Mouse (Mus musculus) brain, embryonic 14.5 days (tissue): ENCODE data around the gene Rpl7a.

Source experiments
- CTCF ChIP-seq: fragments of 200-500 bp; IDR thresholded peaks from 2 replicates; pipeline ENCODE4 v1.5.1; 2012; ENCODE audit warnings: inconsistent platforms, mild to moderate bottlenecking, moderate library complexity, borderline replicate concordance; ENCODE audit not compliant: insufficient read depth, insufficient read length; ENCODE audit errors: extremely low read depth
- POLR2A ChIP-seq: fragments of 200-500 bp; IDR thresholded peaks from 2 replicates; pipeline ENCODE4 v1.6.1; 2012; ENCODE audit warnings: mild to moderate bottlenecking, inconsistent platforms, borderline replicate concordance; ENCODE audit not compliant: poor library complexity, insufficient read depth, insufficient read length, severe bottlenecking; ENCODE audit errors: extremely low read depth

DNA sequence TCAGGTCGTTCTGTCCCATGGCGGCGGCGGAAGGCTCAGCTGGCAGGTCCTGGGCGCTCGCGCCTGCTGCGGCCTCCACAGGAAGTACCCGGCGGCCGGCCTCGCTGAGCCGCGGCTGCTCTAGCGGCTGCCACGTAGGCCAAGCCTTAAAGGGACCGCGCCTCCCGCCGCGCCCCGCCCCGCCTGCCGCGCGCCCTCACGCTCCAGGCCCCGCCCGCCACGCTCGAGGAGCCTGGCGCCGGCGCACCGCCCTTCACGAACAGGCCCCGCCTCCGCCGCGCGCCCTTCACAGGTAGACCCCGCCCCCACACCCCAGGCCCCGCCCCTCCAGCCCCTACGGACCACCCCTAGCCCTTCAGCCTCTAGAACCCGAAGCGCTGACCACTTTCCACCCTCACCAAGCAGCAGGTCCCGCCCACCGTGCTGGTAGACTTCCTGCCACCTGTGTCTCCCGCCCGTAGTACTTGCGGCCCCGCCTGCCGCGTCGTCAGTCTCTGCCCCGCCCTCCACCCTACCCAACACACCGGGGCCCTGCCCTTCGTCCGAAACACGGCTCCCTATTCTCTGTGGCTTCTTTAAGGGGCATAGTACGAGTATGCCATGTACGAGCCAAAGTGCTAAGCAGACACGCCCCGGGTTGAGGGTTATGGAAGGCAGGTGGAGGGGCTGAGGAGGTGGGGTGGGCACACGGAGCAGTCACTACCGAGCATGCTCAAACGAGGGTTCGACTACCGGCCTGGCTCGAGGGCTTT is 22.9 kb downstream of the Rpl7a start, which contains the start of the genes Surf4 and Stkld1:
- TF ChIP-seq POLR2A (peak; percentile 91), CTCF (no peak)
